9 mouse cellular contexts compared by ENCODE assay signal in genomic region chr3:151566629-151567028, GRCm38 (mm10).
DNase-seq lines count a peak whose midpoint lies in the region; TF ChIP-seq lines count a peak whose summit lies in the region.
"Had no signal": no experiment of that assay in that cellular context is flagged by ENCODE, and none has a peak within 500 bp of the region (broad histone marks: within the 10 kb centered on the region; RNA-seq: fewer than 3 reads in every experiment).

No protein-coding gene starts in this region.

- no peak overlapping the region for H3K27ac ChIP-seq in ES-E14 (ENCODE audit: insufficient read depth, low read depth, low read length, poor library complexity, severe bottlenecking)
- H3K27ac ChIP-seq: midbrain, embryonic 12.5 days had no signal

- no peak overlapping the region for H3K4me3 ChIP-seq in ES-E14 (ENCODE audit: insufficient read depth in 1 of 2, low read depth in 1 of 2, low read length in 2 of 2, poor library complexity in 1 of 2, severe bottlenecking in 1 of 2)
- H3K4me3 ChIP-seq: midbrain, embryonic 12.5 days had no signal

- no peaks in the 10 kb centered on the region for H3K4me1 ChIP-seq in ES-E14 (ENCODE audit: control insufficient read depth in 2 of 2, insufficient read depth in 2 of 2, low read length in 2 of 2, poor library complexity in 1 of 2)
- H3K4me1 ChIP-seq: midbrain, embryonic 12.5 days had no signal

- intact Hi-C loops in gastrocnemius, postnatal 14 days (cut with DNase I; ENCODE audit: low total_unique reads) = no loop called here

- DNase-seq in kidney, adult 9 months = peak; percentile 33
- DNase-seq in kidney, adult 11 months = no peak
- DNase-seq in 416B (ENCODE audit: low read depth) (peak; percentile 32), ES-E14 (ENCODE audit: low read depth, low spot score) (peak; percentile 19)
- DNase-seq in embryo, embryonic 11.5 days (ENCODE audit: low read depth, low spot score) = peak; percentile 16
- no peak for DNase-seq in natural killer cell, adult 2 months (ENCODE audit: low spot score in 2 of 2)
- DNase-seq in gastrocnemius, postnatal 10 days = no peak
- no peak for DNase-seq in gastrocnemius, postnatal 14 days

- in situ Hi-C loops in ES-E14 (cut with MboI; ENCODE audit: low sequenced_read_pairs in 2 of 2, unreplicated experiment in 2 of 2) = no loop called here

- no peaks in the 10 kb centered on the region for H3K36me3 ChIP-seq in ES-E14 (ENCODE audit: control insufficient read depth, insufficient read depth, low read length, poor library complexity, severe bottlenecking)
- H3K36me3 ChIP-seq: midbrain, embryonic 12.5 days had no signal

- no peak overlapping the region for H3K9ac ChIP-seq in ES-E14 (ENCODE audit: insufficient read depth, low read depth, low read length, poor library complexity, severe bottlenecking)
- H3K9ac ChIP-seq: midbrain, embryonic 12.5 days had no signal

- no peaks in the 10 kb centered on the region for H3K9me3 ChIP-seq in ES-E14 (ENCODE audit: control insufficient read depth, insufficient read depth, low read depth, low read length)
- H3K9me3 ChIP-seq: midbrain, embryonic 12.5 days had no signal

TF ChIP-seq in ES-E14, 5 proteins besides CTCF, POLR2A, EP300 and RAD21:
- TF ChIP-seq ZC3H11A (IDR thresholded peaks at IDR 0.05; ENCODE audit: borderline replicate concordance, low read depth, low read length) = peak; percentile 33; the same call in 1 of the 2 replicates
- no peak for TF ChIP-seq MAFK (IDR thresholded peaks at IDR 0.05; ENCODE audit: insufficient read depth, low read depth, low read length)

Comparison
In these comparisons a context has a peak if more than half of its experiments do, and no peak if none do; other contexts are left out.
1. DNase-seq: peak in kidney, adult 9 months (single experiment), 416B (single experiment), ES-E14 (single experiment) and embryo, embryonic 11.5 days (single experiment); none in kidney, adult 11 months (single experiment), natural killer cell, adult 2 months (0 of 2), gastrocnemius, postnatal 10 days (single experiment) and gastrocnemius, postnatal 14 days (single experiment).